ENCODE assay signal across 8 mouse cellular contexts in the genomic region with DNA sequence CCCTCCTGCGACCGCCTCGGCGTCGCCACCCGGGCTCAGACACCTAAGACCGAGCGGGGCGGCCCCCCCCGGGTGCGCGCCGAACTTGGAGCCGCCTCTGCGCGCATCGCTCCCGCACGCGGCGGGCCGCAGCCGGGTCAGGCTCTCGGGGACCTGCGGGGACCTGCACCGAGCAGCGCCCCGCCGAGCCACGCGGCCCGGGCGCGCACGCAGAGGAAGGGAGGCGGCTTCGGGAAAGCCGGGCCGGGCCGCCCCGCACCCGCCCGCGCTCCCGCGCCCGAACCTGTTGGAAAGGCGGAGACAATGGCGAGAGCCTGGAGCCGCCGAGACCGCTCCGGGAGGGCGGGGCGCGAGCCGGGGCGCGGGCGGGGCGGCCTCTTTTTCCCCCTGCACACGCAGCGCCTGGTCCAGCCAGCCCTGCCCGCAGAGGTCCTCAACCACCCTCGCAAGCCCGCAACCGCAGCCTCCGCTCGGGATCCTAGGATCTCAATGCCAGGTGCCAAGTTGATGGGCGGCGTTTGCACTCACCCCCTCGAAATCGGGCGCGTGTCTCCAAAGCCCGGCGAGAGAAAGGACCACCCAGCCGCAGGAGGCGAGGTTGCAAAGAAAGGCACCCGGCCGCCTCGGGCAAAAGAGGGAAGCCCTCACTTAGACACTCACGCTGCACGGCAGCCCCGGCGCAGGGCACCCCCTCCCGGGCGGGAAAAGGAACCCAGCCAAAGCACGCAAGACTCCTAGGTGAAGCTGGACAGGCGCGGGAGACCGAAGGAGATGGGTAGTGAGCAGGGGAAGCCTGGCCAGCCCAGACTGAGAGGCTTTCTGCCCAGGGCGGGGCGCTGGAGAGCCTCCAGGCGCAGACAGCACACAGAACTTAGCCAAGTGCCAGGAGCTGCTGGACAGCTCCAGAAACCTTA. TPM values are rescaled to one million over a fixed set of nuclear protein-coding genes. Genes with fewer than 3 reads are reported as not detected.
DNase-seq lines count a peak whose midpoint lies in the region; ATAC-seq and TF ChIP-seq lines count a peak whose summit lies in the region.

Gene Nell2 (minus strand): TSS at position 612 of the 914 bp plus-strand sequence.

- no peak for TF ChIP-seq CTCF in gastrocnemius, adult 2 months (IDR thresholded peaks at IDR 0.05)
- TF ChIP-seq CTCF in midbrain, postnatal 0 days (IDR thresholded peaks at IDR 0.05), result no peak; the same call in none of the 2 replicates

- no peak for DNase-seq in gastrocnemius, adult 2 months
- no peak for DNase-seq in gastrocnemius, adult 18-20 months (ENCODE audit: low spot score)
- DNase-seq in adrenal gland, adult (ENCODE audit: inconsistent age in 2 of 2, low spot score in 1 of 2), result peak; percentile 49 to 73
- peak; percentile 78 for DNase-seq in embryonic facial prominence, embryonic 10.5 days (ENCODE audit: low spot score)
- peak; percentile 16 to 31 for DNase-seq in heart, postnatal 10 days
- DNase-seq in left cerebral cortex, adult 8-10 months (ENCODE audit: low spot score in 2 of 2), result peak; percentile 65 to 66
- peak; percentile 84 for DNase-seq in midbrain, postnatal 0 days (ENCODE audit: low spot score)
- DNase-seq in urinary bladder, postnatal 4 days (ENCODE audit: low spot score in 2 of 2), result peak; percentile 22 to 63

- peaks cover 32% of the 10 kb centered on the region for H3K27me3 ChIP-seq in embryonic facial prominence, embryonic 10.5 days (replicated peaks; ENCODE audit: low read depth, poor library complexity, severe bottlenecking)
- H3K27me3 ChIP-seq in midbrain, postnatal 0 days (ENCODE audit: insufficient read depth, low read length), result no peaks in the 10 kb centered on the region

- H3K4me3 ChIP-seq in gastrocnemius, adult 2 months, result peak within 1 kb of the TSS; percentile 58
- peak within 1 kb of the TSS; percentile 79 for H3K4me3 ChIP-seq in embryonic facial prominence, embryonic 10.5 days
- H3K4me3 ChIP-seq in midbrain, postnatal 0 days (ENCODE audit: low read depth, low read length), result peak within 1 kb of the TSS; percentile 52

- peak; percentile 85 for ATAC-seq in midbrain, postnatal 0 days (ENCODE audit: low FRiP score)

- no peaks in the 10 kb centered on the region for H3K9me3 ChIP-seq in embryonic facial prominence, embryonic 10.5 days
- no peaks in the 10 kb centered on the region for H3K9me3 ChIP-seq in midbrain, postnatal 0 days (ENCODE audit: low read length)

- peak within 1 kb of the TSS; percentile 77 for H3K4me2 ChIP-seq in midbrain, postnatal 0 days (ENCODE audit: low read depth, low read length, poor library complexity, severe bottlenecking)

- H3K4me1 ChIP-seq in embryonic facial prominence, embryonic 10.5 days, result peaks cover 20% of the 10 kb centered on the region
- no peaks in the 10 kb centered on the region for H3K4me1 ChIP-seq in midbrain, postnatal 0 days (ENCODE audit: insufficient read depth, low read length)

- no peaks in the 10 kb centered on the region for H3K36me3 ChIP-seq in embryonic facial prominence, embryonic 10.5 days (replicated peaks)
- no peaks in the 10 kb centered on the region for H3K36me3 ChIP-seq in midbrain, postnatal 0 days (ENCODE audit: insufficient read depth, low read length)

- no peak within 1 kb of the TSS for H3K27ac ChIP-seq in gastrocnemius, adult 2 months
- H3K27ac ChIP-seq in embryonic facial prominence, embryonic 10.5 days (replicated peaks), result peak within 1 kb of the TSS; percentile 86
- H3K27ac ChIP-seq in midbrain, postnatal 0 days (ENCODE audit: low read depth, low read length), result peak within 1 kb of the TSS; percentile 89

- intact Hi-C loops in gastrocnemius, adult 2 months (cut with DNase I), result no loop called here
- intact Hi-C loops in heart, postnatal 10 days (cut with DNase I), result no loop called here

- WGBS in embryonic facial prominence, embryonic 10.5 days, result under 1% methylated on average over 86 of the region's 95 CpGs
- WGBS in midbrain, postnatal 0 days, result 2% methylated on average over 80 of the region's 95 CpGs

- peak within 1 kb of the TSS; percentile 64 for H3K9ac ChIP-seq in midbrain, postnatal 0 days (replicated peaks; ENCODE audit: low read length, poor library complexity, severe bottlenecking)

RNA-seq across cellular contexts. Expression of gene Nell2, which starts in this region (rescaled TPM):
- total RNA-seq in gastrocnemius, adult 2 months (2021), result under 1 TPM; 0.18 to 0.36 TPM
- total RNA-seq in gastrocnemius, adult 18-20 months (2021), result under 1 TPM in 1 of 2 experiments, not detected in 1; 0.33 TPM
- polyA plus RNA-seq in embryonic facial prominence, embryonic 10.5 days (2016; fragmentation: Nextera tagmentation; extraction: Ambion mirVana), result 20.2 and 25.5 TPM in 2 replicates
- under 1 TPM in 1 of 2 experiments, not detected in 1; 0.26 TPM for total RNA-seq in heart, postnatal 10 days (2021)
- total RNA-seq in left cerebral cortex, adult 8-10 months (2022), result 100 to 1,000 TPM; 430 to 462 (median 446) TPM
- total RNA-seq in midbrain, postnatal 0 days (2014; rRNA removed), result 199 and 218 TPM in 2 replicates
- 178 and 181 TPM in 2 replicates for polyA plus RNA-seq in midbrain, postnatal 0 days (2015; fragmentation: Nextera tagmentation; extraction: Ambion mirVana)

Comparison
In these comparisons a context has a peak if more than half of its experiments do, and no peak if none do; other contexts are left out.
1. RNA of gene Nell2 (total RNA-seq): 430 to 462 TPM in left cerebral cortex, adult 8-10 months and 199 to 218 TPM in midbrain, postnatal 0 days; 0.18 to 0.36 TPM in gastrocnemius, adult 2 months, 0.33 TPM in gastrocnemius, adult 18-20 months and 0.26 TPM in heart, postnatal 10 days; every median in the first group is over 100 times any median in the second.
2. Peak in DNase-seq in heart, postnatal 10 days; RNA of the gene not detected or under 1 TPM.
3. DNase-seq: peak in adrenal gland, adult (2 of 2), embryonic facial prominence, embryonic 10.5 days (single experiment), left cerebral cortex, adult 8-10 months (2 of 2), midbrain, postnatal 0 days (single experiment) and urinary bladder, postnatal 4 days (2 of 2); none in gastrocnemius, adult 2 months (single experiment) and gastrocnemius, adult 18-20 months (single experiment).
4. Peak in every context shown above with its lines, with median percentiles within 50 percentile points of each other: H3K4me3 ChIP-seq.